Mouse (Mus musculus): ENCODE data around the gene Gm28372.

GRCm38 (mm10) chr2:130449794-130450433 lies 44.9 kb downstream of the Gm28372 start, which contains the start of gene Ptpra:
- TF ChIP-seq CTCF (IDR thresholded peaks at IDR 0.05; ENCODE audit: low read depth, low read length) (no peak), TAL1 (conservative IDR thresholded peaks at IDR 0.05; ENCODE audit: low read depth, low read length) (no peak), GATA1 (IDR thresholded peaks at IDR 0.05; ENCODE audit: borderline replicate concordance, low read length) (no peak), POLR2AphosphoS5 (IDR thresholded peaks at IDR 0.05; ENCODE audit: insufficient replicate concordance, low read depth, low read length) (no peak), GATA2 (IDR thresholded peaks at IDR 0.05; ENCODE audit: borderline replicate concordance, low read depth, low read length) (no peak)
